Mouse (Mus musculus): ENCODE data around the gene Arhgap31.
"Not testable (repeated sequence)": the region's sequence is repeated elsewhere in the genome, so short reads cannot be mapped to it uniquely, and the experiment has no call there.

Gene Arhgap31

DNA sequence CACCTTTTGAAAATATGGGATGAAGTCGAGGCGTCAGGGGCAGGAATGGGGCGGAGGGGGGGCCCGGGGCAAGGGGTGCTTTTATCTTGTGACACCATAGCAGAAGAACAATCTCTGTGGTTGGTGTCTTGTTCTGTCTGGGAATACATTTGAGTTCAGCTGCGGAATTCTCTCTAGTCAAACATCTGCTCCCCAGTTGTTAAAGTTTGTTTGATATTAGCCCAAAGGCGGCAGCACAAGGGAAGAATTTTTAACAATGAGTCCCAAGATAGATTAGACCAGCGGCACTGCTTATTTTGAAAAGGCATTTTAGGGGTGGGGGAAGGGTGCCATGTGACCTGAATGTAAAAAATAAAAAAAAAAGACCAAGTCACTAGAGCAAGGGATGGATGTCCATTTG lies 30.0 kb downstream of the Arhgap31 start:
- no peak for DNase-seq

DNA sequence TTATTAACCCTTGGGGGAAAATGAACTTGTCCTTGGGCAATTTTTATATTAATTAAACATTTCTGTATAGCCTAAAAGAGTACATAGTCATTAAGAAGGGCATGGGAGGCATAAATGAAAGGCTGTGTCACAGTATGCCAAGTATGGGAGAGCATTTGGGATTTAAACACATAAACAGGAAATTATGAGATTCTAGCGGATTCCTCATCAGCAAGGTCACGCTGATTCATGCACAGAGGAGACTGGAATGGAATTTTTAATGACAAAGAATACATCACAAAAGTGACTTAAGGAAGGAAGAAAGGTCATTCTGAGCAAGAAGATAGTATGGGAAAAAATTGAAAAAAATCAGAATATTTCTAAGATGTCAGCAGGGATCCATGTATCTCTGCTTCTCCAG lies 31.8 kb downstream of the Arhgap31 start:
- DNase-seq = no peak

DNA sequence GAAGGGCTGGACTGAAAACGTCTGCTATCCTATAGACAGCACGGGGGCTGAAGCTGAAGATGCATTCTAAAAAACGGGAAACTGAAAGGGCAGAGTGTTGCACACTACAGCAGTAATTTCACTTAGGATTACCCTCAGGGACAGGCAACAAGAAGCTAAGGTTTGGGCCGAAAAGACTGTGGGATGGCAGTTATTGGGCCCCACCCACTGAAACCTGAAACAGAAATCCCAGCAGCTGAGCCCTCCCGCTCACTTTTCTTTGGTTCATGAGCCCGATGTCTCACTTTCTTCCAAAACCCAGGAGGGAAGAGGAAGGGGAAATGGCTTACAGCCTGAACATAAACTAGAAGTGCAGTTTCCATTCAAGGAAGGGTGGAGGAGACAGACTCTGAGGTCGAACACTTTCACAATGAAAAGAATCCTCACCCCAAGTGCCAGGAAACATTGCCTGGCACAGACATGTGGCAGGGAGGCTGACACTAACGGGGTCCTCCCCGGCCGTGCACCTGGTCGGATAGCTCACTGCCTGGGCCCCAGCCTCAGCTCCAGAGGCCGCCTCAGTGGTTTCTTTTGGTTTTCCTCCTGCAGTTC lies 33.5 kb downstream of the Arhgap31 start:
- DNase-seq = no peak

DNA sequence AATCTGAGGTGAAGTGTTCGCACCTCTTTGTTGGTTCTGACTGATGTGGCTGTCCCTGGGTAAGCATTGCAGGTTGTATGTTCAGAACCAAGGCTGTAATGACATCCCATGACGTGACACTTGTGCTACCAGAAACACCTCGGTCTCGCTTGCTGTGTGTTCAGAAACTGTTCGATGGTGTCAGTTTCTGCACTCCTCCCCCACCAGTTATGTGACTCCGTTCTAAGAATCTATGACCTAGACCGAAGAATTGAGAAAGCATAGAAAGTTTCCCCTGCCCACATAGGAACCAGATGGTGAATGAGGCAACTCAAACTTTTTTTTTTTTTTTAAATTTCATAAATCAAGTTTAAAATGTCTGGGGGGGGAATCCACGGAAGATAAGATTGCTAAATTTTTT lies 34.2 kb downstream of the Arhgap31 start:
- no peak for DNase-seq

DNA sequence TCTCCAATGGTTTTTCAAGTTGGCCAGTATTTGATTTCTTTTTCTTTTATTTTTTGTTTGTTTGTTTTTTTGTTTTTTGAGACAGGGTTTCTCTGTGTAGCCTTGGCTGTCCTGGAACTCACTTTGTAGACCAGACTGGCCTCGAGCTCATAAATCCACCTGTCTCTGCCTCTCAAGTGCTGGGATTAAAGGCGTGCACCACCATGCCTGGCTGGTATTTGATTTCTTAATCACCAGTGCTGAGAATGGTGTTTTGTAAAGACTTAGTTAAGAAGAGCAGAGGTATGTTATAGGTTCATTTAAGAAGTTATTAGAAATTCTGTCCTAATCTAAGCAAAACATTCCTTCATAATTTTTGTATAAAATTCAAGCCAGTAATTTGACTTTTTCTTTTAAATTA lies 35.1 kb downstream of the Arhgap31 start:
- DNase-seq = not testable (repeated sequence)

DNA sequence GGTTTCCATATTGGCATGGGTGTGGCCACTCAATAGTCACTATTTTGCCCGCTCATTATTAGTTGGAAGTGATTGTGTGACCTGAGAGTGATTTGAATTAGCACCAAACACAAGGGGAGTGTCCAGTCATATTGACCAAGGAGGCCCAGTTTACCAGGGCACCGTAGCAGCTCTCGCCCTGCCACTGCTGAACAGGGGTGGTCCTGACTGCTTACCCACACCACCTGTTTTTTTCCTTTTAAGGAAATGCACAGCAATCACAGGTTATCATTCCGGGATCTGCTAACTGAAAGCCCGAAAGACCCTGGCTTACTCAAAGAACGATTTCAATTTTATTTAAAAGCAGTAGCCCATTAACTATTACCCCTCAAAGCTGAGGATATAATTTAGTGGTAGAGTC lies 35.9 kb downstream of the Arhgap31 start:
- DNase-seq = no peak

DNA sequence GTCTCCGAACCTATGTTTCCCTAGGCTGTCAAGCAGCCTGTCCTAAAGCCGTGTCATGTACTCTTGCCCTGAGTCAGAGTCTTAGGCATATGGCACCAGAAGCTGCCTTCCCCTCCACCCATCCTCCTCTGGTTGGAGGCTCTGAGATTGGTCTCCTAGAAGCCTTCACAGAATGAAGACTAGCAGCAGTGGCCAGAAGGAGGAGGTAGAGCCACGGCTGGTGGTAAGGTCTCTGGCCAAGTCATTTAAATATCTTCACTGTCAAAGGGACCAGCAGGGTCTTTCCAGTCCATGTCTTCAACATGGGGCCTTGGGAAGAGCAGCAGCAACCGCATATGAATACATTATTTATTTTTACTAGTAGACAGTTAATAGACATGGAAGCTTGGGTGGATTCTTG lies 36.4 kb downstream of the Arhgap31 start:
- DNase-seq = no peak

DNA sequence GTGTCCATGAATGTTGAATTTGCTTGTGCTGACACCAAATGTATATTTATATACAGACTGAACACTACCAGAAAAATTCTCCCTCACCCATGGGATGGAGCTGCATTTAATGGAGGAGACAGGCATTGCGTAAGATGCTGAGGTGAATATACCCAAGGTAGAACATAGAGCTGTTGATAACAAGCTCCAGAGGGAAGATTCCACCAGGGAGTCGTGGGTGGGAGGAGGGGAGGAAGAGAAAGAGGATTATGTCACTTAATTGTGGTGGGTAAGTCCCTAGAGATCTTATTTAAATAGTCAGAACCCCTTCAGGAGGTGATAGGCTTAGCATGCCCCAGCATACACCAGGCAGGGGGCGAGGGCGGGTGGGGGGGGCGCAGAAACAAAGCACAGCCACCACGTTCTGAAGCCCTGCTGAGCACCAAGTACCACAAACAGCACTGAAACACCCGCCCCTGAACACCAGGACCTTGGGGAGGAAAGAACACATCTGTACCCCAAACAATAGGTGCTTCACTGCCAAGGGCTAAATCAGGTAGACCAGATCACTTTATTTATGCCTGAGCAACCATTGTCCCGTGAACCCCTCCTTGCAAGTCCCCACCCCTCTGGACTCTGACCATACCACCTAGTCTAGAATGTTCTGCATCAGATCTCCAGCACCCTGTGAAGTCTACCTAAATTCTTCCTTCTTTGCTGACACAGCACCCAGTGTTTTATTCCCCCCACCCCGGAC lies 37.3 kb downstream of the Arhgap31 start:
- no peak for DNase-seq

DNA sequence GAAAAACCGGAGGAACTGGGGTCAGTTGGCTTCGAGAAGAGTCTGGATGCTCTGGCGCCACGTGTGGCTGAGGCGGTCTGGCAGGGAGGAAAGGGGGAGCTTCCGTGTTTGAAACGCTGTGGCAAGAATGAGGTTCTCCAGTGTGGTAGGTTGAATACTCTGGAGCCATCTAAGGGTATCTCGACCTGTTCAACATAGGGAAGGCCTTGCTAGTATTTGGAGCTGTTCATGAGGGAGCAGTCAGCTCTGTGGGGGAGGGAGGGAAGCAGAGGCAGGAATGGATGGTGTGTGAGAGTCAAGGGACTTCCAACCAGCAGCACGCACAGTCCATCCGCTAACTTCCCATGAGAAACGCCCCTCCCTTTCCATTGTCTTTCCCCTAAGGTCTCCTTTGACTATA lies 38.2 kb downstream of the Arhgap31 start:
- no peak for DNase-seq

DNA sequence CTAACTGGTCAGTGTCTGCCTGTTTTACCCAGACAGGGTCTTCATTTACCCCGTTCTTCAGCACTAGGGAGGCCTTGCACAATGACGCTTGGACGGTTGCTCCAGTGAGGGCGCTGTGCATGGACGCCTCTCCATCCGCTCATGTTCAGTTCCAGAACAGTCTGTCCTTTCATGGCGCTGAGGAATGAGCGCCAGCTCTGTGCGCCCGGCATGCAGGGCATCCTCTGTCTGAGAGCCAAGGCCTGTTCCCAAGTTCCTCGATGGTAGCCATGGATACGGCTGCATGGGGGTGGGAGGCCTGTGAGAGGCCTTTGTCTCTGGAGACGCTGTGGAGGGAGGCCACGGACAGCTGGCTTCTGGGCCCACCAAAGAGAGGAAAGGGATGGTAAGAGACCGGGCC lies 39.6 kb downstream of the Arhgap31 start:
- DNase-seq = no peak

DNA sequence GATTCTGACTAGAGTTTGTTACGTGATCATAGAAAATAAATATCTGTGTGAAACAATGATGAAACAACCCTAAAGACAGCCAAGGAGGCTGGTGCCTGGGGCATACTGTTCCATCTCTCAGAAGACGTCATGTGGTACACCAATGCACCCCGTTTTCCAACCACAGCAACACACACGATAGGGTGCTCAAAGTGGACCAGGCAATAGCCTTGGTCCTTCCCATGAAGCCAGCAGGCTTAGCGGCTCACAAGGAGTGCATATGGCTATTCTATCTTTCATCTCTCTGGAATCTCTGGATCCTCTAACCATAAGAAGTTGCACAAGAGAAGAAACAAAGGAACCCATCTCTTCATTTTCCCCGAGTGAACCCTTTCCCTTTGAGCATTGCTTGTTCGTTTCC lies 40.1 kb downstream of the Arhgap31 start:
- DNase-seq = no peak

DNA sequence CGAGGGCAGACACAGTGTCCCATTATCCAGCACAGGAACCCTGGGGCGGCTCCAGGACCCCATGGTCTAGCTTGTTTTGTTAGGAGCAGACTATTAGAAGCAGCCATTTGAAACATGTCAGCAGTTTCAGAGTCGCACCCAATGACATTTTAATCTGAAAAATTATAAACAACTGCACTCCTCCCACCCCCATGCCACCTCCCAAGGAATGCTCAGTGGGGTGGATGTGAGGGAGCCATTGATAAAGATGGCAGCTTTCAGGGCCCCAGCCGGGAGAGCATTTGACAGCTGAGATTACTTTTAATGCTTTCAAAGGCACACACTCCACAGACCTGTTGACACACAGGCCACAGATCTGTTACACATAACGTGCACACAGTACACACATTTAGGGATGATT lies 40.7 kb downstream of the Arhgap31 start:
- DNase-seq = no peak

DNA sequence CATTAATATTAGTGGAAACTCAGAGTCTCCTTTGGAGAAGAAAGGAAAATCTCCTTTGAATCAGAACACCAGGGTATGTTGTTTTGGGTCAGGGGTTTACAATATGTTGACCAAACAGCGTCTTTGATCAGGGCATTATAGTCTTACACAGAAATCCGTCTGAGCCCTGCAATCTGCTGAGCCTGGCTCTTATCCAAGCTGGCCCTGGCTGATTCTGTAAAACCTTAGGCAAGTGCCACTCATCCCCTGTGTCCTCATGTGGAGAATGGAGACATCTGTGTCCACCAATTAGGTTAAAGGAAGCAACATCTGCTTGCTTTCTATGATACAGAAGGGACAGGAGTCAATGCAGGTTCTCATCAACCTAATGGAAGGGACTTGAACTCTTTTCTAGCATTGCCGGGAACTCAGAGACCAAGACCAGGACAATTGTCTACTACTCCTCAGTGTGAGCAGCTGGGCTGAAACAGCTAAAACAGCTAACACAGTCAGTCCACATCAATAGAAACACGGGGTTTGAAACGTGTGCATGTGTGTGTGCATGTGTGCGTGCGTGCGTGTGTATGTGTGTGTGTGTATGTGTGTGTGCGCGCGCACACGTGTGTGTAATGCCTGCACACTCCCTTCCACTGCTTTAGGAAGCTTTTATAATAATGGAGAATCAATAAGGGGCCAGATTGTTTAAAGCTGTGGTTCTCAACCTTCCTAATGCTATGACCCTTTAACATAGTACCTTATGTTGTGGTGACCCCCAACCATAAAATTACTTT lies 42.3 kb downstream of the Arhgap31 start:
- no peak for DNase-seq

DNA sequence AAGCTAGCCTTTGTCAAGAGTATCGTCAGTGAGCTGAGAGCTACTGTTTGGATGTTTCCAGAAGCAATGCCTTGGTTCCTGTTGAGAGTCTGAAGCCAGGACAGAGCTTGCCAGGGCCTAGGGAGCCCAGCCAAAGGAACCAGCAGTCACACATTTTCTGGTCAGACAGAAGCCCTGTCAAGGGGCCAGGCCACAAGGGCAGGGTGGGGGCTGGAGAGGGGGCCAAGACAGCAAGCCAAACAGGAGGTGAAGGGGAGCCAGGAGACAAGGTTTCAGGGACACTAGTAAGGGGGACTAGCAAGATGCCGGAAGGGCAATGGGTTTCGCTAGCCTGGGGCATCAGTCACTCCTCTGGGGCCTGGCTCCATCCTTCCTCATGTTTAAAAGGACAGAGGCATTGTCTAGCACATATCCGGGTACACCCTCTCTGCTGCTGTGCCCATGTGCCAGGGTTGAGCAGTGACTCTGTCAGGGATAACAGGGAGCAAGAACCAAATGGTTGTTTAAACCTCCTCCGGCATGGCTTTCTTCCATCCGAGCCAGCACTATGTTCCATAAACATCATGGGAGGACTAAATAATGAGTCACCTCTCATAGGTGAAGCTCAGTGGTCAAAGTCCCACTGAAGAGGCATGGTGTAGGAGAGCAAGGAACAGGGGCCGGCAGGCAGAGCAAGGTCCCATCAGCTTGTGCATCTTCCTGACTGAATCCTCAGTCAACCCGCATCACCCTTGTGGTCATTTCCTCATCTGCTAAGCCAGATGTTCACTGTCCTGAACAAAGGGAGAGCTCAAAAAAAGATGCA lies 44.0 kb downstream of the Arhgap31 start:
- DNase-seq = no peak

DNA sequence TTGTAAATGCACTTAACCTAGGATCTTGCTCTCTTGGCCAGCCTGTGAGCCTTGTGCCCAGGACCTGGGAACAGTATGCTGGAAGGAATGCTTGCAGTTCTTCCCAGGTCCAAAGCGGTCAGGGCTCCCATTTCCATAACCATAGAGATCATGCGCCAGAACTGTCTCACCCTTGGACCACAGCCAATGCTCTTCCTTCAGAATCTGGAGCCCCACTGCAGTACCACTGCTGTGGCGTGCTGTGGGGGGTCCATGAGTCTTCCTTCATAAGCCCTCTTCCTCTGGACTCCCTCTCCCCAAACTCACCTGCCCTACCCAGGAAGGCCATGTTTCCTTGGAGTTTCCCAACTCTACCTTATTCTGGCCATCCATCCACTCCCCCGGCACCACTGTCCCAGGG lies 46.6 kb downstream of the Arhgap31 start:
- no peak for DNase-seq

DNA sequence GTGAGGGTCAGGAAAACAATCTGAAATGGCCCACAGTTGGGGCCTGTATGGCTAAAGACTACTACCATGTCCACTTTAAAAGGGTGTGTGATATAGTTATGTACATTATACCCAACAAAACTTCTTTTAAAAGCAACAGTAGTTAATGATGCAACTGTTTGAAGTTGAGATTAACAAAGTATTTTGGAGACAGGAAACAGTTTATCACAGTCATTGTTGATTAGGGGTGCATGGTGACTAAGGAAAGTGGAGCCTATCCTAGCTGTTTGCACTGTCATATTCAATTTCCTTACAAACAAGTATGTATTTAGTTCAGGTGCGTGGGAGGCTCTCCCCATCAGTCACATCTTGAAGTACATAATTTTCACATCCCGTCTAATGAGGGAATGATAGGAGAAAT lies 47.1 kb downstream of the Arhgap31 start:
- DNase-seq = no peak

DNA sequence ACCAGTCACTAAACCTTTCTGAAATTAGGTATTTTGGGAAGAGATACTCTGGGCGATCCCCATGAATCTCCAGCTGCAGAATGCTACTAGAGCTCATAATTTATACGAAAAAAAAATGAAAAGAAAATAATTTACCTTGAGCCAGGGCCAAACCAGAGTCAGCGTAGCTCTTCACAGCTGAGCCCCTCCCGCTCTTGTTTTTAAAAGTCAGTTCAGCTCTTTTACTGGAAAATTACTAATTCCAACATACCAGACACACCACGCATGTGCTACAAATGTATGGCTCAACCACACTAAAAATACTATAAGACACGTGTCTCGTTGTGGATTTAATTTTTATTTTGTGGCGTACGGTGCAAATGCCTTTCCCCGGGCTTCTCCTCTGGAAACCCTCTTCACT lies 50.5 kb downstream of the Arhgap31 start:
- no peak for DNase-seq

DNA sequence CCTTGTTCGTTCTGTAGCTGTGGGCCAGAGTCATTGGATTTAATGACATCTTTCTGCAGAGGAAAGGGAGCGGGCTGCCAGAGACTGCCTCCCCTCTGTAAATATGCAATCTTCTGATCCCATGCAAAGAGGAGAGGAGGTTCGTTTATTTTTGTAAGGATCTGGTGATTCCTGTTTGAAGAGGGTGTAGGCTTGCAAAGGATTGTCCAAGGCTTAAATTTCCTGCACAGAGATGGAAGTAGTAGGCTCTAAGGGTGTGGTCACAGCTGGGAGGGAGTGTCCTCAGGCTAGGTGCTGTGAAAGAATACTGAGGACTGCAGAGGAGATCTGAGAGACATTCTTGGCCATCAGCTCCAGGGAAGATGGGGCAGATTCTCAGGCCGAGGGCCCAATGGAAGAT lies 58.8 kb downstream of the Arhgap31 start:
- no peak for DNase-seq

DNA sequence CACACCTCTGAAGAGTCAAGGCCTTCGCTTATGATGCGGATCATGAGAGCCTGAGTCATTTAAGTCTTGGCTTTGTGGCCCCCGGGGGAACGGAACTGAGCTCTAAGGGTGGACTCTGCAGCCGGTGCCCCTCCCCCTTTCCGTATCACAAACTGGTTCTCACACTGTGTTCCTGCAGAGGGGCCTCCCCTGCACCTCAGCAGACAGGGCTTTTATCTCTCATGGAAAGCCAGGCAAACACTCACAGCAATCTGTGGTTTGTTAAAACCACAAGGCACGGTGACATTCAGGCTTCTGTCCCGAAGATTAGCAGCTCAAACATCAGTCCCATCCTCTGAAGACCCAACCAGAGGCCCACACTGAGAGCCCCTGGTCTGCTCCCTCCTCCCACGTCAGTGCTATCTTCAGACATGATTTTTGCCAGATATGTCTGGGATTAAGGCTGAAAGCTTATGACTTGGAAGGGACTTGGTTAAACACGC lies 59.6 kb downstream of the Arhgap31 start:
- peak; percentile 58 to 68 for DNase-seq

DNA sequence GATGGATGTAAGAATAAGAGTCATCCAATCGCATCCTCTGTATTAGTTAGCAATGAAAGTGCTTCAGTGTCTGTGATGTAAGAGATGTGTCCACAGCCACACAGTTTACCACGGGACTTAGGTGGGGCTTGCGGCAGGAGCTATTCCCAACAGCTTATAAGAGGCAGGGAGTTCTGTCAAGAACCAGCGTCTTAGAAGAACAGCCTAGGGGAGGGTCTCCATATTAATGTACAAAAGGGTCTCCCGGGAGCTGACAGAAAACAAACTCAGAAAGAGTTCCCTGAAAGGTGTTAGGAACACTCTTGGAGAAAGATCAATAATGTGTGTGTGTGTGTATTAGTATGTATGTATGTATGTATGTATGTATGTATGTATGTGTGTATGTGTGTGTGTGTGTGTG lies 60.4 kb downstream of the Arhgap31 start:
- DNase-seq = no peak

DNA sequence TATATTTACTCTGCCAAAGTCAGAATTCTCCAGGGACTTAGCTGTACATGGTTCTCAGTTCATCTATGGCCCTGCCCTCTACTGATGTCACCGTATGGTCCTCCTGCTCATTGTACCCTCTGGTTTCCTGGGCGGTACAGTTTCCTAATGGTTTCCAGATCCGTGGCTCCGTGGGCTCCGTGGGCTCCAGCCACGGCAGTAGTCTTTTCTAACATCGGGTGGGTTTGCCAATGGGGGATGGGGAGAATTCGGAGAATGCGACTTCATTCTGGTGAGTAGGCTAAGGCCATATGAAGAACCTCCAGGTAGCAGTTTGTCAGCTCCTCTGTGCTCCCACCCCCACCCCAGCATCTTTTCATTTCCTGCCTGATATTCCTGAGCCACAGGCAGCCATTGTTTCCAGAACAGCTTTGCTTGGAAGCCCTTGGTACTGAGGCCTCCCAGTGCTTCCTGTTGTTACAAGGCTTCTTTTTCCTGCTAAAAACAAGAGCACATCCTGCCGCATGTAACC lies 61.3 kb downstream of the Arhgap31 start:
- no peak for DNase-seq

DNA sequence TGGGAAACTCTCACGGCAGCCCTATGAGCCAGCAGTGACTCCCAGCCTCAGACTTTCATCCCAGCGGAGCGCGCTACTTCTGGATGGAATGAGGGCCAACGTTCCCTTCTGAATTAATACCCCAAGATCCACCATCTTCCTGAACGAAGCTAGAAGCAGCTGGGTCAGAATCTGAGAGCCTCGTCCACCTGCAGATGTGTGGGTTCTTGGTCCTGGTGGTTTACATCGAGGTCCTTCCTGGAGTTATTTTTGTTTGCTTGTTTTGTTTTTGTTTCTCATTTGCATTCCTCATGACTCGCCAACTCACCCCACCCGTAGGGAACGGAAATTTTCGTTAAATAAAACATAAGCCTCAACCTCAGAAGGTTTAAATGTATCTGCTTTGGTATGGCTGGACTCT lies 61.8 kb downstream of the Arhgap31 start:
- DNase-seq = no peak

DNA sequence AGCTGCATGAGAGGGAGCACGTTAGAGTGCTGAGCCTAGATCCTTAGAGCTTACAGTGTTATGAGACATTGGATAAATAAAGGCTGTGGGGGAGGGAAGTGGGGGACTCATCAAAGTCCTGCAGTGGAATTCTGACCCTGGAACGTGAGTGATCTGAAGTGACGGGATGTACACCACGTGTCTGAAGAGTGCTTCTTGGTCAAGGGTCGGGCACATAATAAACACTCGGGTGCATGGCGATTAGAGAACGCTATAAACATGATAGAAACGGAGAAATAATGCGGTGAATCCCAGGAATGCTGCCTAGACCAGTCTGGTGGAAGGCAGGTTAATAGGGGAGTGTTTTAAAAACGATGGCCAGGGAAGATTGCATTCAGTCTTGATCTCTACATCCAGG lies 63.6 kb downstream of the Arhgap31 start:
- no peak for DNase-seq
